Mouse (Mus musculus): Measurements from ENCODE around the gene Rab25.
"Not testable (repeated sequence)": the region's sequence is repeated elsewhere in the genome, so short reads cannot be mapped to it uniquely, and the experiment has no call there.

GRCm38 (mm10) chr3:88596547-88596946, 48.4 kb upstream of the Rab25 start:
- TF ChIP-seq CTCF (IDR thresholded peaks at IDR 0.05; ENCODE audit: low read depth, low read length); POLR2A (IDR thresholded peaks at IDR 0.05; ENCODE audit: insufficient read depth, low read length): not testable (repeated sequence)

All from ES-Bruce4 (cell line).